Mouse (Mus musculus) bone marrow macrophage, adult 2 months (primary cell): ENCODE measurements around the gene Phgr1. TPM values are rescaled to one million over a fixed set of nuclear protein-coding genes. Genes with fewer than 3 reads are reported as not detected.

ENCODE experiments used
- H3K27ac ChIP-seq: 2 replicates; pipeline ENCODE4 v1.5.1; 2012; ENCODE audit warnings: low read depth, low read length; ENCODE audit not compliant: insufficient read depth
- H3K4me1 ChIP-seq: 2 replicates; pipeline ENCODE4 v1.6.1; 2012; ENCODE audit warnings: low read length; ENCODE audit not compliant: control insufficient read depth, insufficient read depth
- H3K4me3 ChIP-seq: 2 replicates; pipeline ENCODE4 v1.5.1; 2012; ENCODE audit warnings: mild to moderate bottlenecking, low read length, moderate library complexity; ENCODE audit not compliant: insufficient read depth
- CTCF ChIP-seq: IDR thresholded peaks from 2 replicates; pipeline ENCODE4 v1.5.1; 2012; ENCODE audit warnings: low read depth, mild to moderate bottlenecking, low read length, moderate library complexity
- POLR2A ChIP-seq: IDR thresholded peaks from 2 replicates; pipeline ENCODE4 v1.6.1; 2012; ENCODE audit warnings: mild to moderate bottlenecking, low read depth, low read length, borderline replicate concordance
- polyA plus RNA-seq: library from polyadenylated mRNA; stranded (reverse); fragments of >200 nt; gene quantifications from 2 replicates; pipeline ENCODE4 v1.2.4, GENCODE M21; 2012; ENCODE audit not compliant: missing spikeins, insufficient read depth, insufficient read length

Phgr1 gene
- polyA plus RNA-seq, 1 experiment = not detected

DNA sequence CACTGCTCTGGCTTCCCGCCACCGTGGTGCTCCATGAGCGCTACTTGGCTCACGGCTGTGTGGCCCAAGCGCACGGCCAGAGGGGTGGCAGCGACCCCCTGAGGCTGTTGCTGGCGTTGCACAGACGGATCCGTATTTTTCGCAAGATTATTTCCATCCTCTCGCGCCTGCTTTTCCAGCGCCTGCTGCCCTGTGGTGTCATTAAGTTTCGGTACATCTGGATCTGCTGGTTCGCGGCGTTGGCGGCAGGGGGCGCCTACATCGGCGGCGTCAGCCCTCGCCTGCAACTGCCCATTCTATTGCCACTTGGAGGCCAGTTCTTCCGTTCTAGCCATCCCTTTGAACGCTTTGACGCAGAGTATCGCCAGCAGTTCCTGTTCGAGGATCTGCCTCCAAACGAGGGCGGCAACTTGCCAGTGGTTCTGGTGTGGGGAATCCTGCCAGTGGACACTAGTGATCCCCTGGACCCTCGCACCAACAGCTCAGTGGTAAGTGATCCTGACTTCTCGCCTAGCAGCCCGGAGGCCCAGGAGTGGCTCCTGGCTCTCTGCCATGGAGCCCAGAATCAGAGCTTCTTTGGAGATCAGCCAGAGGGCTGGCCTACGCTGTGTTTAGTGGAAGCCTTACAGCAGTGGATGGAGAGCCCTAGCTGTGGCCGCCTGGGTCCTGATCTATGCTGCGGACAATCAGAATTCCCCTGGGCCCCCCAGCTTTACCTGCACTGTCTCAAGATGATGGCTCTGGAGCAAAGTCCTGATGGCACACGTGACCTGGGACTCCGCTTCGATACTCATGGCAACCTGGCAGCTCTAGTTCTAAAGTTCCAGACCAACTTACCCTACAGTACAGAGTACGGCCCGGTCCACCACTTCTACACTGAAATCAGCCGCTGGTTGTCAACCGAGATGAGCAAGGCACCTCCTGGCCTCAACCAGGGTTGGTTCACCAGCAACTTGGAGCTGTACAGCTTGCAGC lies 18.3 kb downstream of the Phgr1 start:
- Histone ChIP-seq H3K4me1 (no peaks in the 10 kb centered on the region), H3K4me3 (no peak overlapping the region), H3K27ac (no peak overlapping the region)
- no peak for TF ChIP-seq POLR2A
- TF ChIP-seq CTCF = 0 out of 2 replicates have a peak, but pooled peaks have one; percentile 22

DNA sequence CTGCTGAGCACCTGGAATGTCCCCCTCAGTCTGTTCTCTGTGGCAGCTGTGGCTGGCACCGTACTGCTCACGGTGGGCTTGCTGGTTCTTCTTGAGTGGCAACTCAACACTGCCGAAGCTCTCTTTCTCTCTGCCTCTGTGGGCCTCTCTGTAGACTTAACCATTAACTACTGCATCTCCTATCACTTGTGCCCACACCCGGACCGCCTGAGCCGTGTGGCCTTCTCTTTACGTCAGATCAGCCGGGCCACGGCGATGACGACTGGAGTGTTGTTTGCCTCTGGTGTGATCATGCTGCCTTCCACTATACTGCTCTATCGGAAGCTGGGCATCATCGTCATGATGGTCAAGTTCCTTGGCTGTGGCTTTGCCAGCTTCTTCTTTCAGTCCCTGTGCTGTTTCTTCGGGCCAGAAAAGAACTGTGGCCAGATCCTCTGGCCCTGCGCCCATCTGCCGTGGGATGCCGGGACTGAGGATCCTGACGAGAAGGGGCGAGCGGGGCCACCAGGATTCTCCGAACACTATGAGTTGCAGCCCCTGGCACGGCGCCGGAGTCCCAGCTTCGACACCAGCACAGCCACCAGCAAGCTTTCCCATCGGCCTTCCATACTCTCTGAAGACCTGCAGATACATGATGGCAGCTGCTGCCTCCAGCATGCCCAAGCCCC lies 19.2 kb downstream of the Phgr1 start:
- no peak overlapping the region for H3K27ac ChIP-seq
- H3K4me3 ChIP-seq = no peak overlapping the region
- TF ChIP-seq CTCF (no peak), POLR2A (no peak)
- H3K4me1 ChIP-seq = no peaks in the 10 kb centered on the region

- H3K27ac ChIP-seq = no peak overlapping the region
- H3K4me3 ChIP-seq = no peak overlapping the region
- no peak for TF ChIP-seq CTCF
- TF ChIP-seq POLR2A = no peak
- no peaks in the 10 kb centered on the region for H3K4me1 ChIP-seq
Observed at GRCm38 (mm10) chr2:118792259-118792613, 19.7 kb downstream of the Phgr1 start.

DNA sequence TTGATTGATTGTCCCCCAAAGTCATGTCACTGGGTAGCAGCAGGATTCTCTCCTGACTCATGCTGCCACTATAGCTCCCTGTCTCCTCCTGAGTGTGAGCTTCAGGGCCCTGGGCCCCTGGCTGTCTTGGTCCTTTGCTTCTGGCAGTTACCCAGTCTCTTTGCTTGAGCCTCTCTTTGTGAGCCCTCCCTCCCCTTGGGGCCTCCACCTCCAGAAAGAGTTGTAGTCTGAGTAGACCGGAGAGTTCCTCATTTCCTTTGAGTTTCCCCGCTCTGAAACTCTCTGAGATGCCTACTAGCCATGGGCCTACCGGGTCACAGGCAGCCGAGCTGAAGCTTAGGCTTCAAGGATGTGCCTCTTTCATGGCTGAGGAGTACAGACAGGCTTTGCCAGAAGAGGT lies 21.1 kb downstream of the Phgr1 start:
- Histone ChIP-seq H3K4me3 (no peak overlapping the region), H3K27ac (no peak overlapping the region), H3K4me1 (no peaks in the 10 kb centered on the region)
- TF ChIP-seq CTCF (no peak), POLR2A (no peak)

DNA sequence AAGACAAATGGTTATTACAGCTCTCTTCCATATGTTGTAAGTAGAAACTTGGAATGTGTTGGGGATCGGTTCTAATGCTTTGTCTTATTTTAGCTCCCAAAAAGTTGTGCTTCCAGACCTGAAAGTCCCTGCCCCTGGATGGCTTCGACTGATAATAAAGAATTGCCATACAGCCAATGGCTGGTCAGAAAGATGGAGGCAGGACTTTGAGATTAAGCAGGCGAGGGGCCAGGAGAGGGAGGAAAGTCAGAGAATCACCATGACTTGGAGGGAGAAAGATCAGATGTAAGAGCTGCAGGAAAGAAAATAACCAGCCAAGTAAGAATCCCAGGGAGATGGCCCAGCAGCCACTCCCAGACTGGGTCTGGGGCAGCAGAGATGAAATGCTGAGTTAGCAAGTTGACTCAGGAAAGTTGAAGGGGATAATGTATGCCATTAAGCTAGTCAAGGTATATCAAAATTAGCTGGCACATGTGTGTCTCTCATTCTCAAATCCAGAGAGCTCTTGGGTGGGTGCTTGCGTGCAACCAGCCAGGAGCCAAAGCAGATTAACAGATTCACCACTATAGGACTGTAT lies 30.1 kb downstream of the Phgr1 start:
- Histone ChIP-seq H3K4me1 (peaks cover 10% of the 10 kb centered on the region), H3K4me3 (no peak overlapping the region), H3K27ac (no peak overlapping the region)
- no peak for TF ChIP-seq CTCF
- no peak for TF ChIP-seq POLR2A

- H3K27ac ChIP-seq = no peak overlapping the region
- H3K4me1 ChIP-seq = peaks cover 10% of the 10 kb centered on the region
- no peak for TF ChIP-seq CTCF
- TF ChIP-seq POLR2A = no peak
- no peak overlapping the region for H3K4me3 ChIP-seq
Observed at GRCm38 (mm10) chr2:118804474-118804873, 31.9 kb downstream of the Phgr1 start.

- Histone ChIP-seq H3K4me1 (peaks cover 10% of the 10 kb centered on the region), H3K27ac (no peak overlapping the region), H3K4me3 (no peak overlapping the region)
- TF ChIP-seq POLR2A (no peak), CTCF (no peak)
Observed at GRCm38 (mm10) chr2:118805137-118805536, 32.6 kb downstream of the Phgr1 start.

DNA sequence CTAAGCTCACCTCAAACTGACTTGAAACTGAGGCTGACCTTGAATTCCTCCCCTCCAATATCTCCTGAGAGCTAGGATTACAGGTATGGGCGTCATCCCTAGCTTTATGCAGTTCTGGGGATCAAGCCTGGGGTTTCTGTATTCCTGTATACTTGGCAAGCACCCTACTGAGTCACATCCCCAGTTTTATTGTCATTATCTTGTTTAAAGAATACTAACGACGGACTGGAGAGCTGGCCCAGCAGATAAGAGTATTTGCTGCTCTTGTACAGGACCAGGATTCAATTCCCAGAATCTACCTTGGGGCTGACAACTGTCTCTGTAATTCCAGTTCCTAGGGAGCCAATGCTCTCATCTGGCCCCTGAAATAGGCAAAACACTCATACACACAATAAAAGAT lies 33.2 kb downstream of the Phgr1 start:
- peaks cover 10% of the 10 kb centered on the region for H3K4me1 ChIP-seq
- no peak overlapping the region for H3K4me3 ChIP-seq
- TF ChIP-seq CTCF = no peak
- no peak for TF ChIP-seq POLR2A
- no peak overlapping the region for H3K27ac ChIP-seq

DNA sequence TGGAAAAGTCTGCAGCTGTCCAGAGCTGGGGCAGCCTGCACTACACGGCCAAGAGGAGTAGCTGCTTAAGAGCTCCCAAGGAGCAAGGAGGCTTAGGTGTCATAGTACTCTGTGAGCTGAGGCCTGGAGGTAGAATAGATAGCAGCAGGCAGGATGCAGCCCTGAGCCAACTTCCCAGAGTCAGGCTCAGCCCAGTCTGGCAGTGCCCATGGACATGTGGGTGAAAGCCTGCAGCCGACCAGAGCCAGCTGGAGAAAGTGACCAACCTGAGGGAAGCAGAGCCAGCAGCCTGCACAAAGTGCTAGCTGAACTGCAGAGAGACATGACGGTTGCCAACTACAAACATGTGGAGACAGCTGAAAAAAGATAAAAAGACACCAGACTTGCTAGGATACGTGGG lies 34.3 kb downstream of the Phgr1 start:
- Histone ChIP-seq H3K4me1 (peaks cover 10% of the 10 kb centered on the region), H3K27ac (no peak overlapping the region), H3K4me3 (no peak overlapping the region)
- TF ChIP-seq POLR2A = no peak
- no peak for TF ChIP-seq CTCF

DNA sequence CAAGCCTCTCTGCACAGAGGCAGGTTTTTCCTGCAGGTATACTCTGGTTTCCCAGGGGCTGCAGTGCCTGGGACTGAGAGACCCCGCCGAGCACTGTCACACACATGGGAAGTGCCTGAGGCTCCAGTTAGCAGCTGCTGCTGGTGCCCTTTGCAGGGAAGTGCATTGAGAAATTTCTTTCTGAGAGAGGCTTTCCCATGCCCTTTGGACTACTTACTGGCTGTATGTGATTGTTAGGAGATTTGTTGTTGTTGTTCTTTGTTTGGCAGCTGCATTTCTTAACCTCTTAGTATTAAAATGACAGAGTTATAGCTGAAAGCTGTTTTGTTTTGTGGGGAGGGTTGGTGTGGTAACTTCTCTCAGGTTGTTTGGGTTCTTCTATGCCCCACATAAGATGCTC lies 38.3 kb downstream of the Phgr1 start:
- TF ChIP-seq CTCF (no peak), POLR2A (no peak)
- peaks cover 4% of the 10 kb centered on the region for H3K4me1 ChIP-seq
- H3K4me3 ChIP-seq = no peak overlapping the region
- H3K27ac ChIP-seq = no peak overlapping the region
